Mouse (Mus musculus): ENCODE data around the gene Knstrn.

DNA sequence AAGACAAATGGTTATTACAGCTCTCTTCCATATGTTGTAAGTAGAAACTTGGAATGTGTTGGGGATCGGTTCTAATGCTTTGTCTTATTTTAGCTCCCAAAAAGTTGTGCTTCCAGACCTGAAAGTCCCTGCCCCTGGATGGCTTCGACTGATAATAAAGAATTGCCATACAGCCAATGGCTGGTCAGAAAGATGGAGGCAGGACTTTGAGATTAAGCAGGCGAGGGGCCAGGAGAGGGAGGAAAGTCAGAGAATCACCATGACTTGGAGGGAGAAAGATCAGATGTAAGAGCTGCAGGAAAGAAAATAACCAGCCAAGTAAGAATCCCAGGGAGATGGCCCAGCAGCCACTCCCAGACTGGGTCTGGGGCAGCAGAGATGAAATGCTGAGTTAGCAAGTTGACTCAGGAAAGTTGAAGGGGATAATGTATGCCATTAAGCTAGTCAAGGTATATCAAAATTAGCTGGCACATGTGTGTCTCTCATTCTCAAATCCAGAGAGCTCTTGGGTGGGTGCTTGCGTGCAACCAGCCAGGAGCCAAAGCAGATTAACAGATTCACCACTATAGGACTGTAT is 11.2 kb upstream of the Knstrn start:
- TF ChIP-seq CTCF (IDR thresholded peaks at IDR 0.05; ENCODE audit: control insufficient read depth, insufficient read depth, low read length) (no peak), POLR2A (IDR thresholded peaks at IDR 0.05; ENCODE audit: borderline replicate concordance, control insufficient read depth, low read depth, low read length) (no peak)
